Mouse (Mus musculus): ENCODE results near the gene Apobec3. TPM values are rescaled to one million over a fixed set of nuclear protein-coding genes. Genes with fewer than 3 reads are reported as not detected.
A peak's percentile ranks its signal among the peaks of the same experiment; 100 is the strongest.

Gene Apobec3
- polyA plus RNA-seq, 1 experiment from 2014 or later: 19.8 TPM

DNA sequence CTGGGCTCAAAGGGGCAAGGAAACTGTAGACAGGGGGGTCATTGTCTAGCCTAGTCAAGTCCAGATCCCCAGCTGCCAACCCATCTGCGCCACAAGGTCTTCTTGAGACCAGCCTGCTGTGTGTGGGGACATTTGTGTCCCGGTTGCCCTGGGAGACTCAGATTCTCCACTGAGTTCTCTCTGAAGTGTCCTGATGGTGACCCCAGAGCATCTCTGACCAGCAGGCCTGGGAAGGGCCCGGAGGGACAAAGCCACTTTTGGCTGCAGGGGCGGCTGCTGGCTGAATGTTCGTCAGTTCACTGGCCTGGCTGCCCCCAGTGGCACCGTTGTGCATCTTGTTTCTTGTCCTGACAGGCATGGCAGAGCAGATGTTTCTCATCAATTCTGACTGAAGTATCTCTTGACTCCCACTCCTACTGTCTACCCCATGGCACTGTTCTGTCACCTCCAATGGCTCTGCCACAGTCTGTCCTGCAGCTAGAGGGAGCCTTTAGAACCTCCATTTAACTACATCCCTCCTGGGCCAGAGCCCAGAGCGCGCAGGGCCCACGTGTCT is 70.0 kb downstream of the Apobec3 start:
- H3K9me3 ChIP-seq (ENCODE audit: low read depth, low read length): no peaks in the 10 kb centered on the region
- H3K9ac ChIP-seq: no peak overlapping the region
- H3K4me2 ChIP-seq: no peak overlapping the region
- WGBS: 56% methylated on average over 9 of the region's 9 CpGs
- TF ChIP-seq CTCF (IDR thresholded peaks at IDR 0.05; ENCODE audit: low read depth): peak; percentile 41
- no peak for ATAC-seq (ENCODE audit: insufficient read depth)
- H3K4me3 ChIP-seq (ENCODE audit: low read depth, low read length): no peak overlapping the region
- no peaks in the 10 kb centered on the region for H3K27me3 ChIP-seq (ENCODE audit: insufficient read depth, low read length)
- no peak for DNase-seq
- H3K36me3 ChIP-seq (ENCODE audit: insufficient read depth): no peaks in the 10 kb centered on the region
- H3K4me1 ChIP-seq (ENCODE audit: insufficient read depth): no peaks in the 10 kb centered on the region
- H3K27ac ChIP-seq (ENCODE audit: low read depth): no peak overlapping the region

DNA sequence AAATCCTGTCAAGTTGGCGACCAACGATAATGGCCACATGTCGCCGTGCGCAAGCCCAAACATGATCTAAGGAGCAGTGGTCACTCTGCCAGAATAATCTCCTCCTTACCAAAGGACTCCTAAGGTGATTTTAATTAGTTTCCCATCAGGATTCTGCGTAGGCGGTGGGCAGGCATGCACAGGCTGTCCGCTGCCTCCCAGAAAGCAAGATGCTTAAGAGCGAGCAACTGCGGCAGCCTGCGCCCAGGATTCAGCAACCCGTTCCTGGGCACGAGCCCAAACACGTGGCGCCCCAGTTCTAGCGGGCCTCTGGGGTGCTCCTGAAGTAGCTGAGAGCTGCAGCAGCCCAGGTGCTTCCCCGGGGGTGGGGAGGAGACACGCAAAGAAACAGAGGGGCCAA is 71.2 kb downstream of the Apobec3 start:
- Histone ChIP-seq H3K4me1 (ENCODE audit: insufficient read depth) (no peaks in the 10 kb centered on the region), H3K27ac (ENCODE audit: low read depth) (no peak overlapping the region), H3K4me2 (no peak overlapping the region), H3K9ac (no peak overlapping the region), H3K36me3 (ENCODE audit: insufficient read depth) (no peaks in the 10 kb centered on the region), H3K4me3 (ENCODE audit: low read depth, low read length) (no peak overlapping the region), H3K27me3 (ENCODE audit: insufficient read depth, low read length) (no peaks in the 10 kb centered on the region), H3K9me3 (ENCODE audit: low read depth, low read length) (no peaks in the 10 kb centered on the region)
- ATAC-seq (ENCODE audit: insufficient read depth) (no peak), DNase-seq (no peak)
- TF ChIP-seq CTCF (IDR thresholded peaks at IDR 0.05; ENCODE audit: low read depth): no peak
- WGBS: 87% methylated on average over 18 of the region's 18 CpGs

DNA sequence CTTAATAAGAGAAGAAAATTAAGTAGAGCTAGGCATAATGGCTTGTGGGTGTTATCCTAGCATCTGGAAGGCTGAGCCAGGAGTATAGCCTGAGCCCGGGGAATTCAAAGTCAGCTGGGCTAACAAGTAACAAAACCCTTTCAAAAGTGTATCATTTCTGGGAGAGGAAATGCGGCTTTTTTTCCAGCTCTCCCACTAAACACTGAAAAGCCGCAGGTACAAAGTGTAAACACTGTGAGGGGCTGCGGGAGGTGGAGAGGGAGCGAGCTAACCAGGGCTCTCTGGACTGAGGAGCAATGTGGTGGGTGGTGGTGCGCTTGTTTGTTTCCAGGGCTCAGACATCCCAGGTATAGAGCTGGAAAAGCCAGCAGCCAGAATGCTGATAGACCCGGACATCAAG is 72.9 kb downstream of the Apobec3 start:
- H3K27ac ChIP-seq (ENCODE audit: low read depth): no peak overlapping the region
- no peaks in the 10 kb centered on the region for H3K36me3 ChIP-seq (ENCODE audit: insufficient read depth)
- 64% methylated on average over 7 of the region's 7 CpGs for WGBS
- TF ChIP-seq CTCF (IDR thresholded peaks at IDR 0.05; ENCODE audit: low read depth): no peak
- H3K9me3 ChIP-seq (ENCODE audit: low read depth, low read length): no peaks in the 10 kb centered on the region
- no peaks in the 10 kb centered on the region for H3K4me1 ChIP-seq (ENCODE audit: insufficient read depth)
- no peak for DNase-seq
- no peak for ATAC-seq (ENCODE audit: insufficient read depth)
- H3K4me3 ChIP-seq (ENCODE audit: low read depth, low read length): no peak overlapping the region
- H3K9ac ChIP-seq: no peak overlapping the region
- H3K27me3 ChIP-seq (ENCODE audit: insufficient read depth, low read length): no peaks in the 10 kb centered on the region
- no peak overlapping the region for H3K4me2 ChIP-seq

Other genes starting within 250 kb of the Apobec3 start
- gene Fam227a, start 232.7 kb upstream of the Apobec3 start, polyA plus RNA-seq (2014; fragmentation: Nextera tagmentation; extraction: Ambion mirVana): 1.4 and 1.5 TPM in 2 replicates
- gene Cby1, start 232.5 kb upstream of the Apobec3 start, polyA plus RNA-seq (2014; fragmentation: Nextera tagmentation; extraction: Ambion mirVana): 51.2 and 52.8 TPM in 2 replicates
- 244 and 245 TPM in 2 replicates for gene Tomm22, start 220.8 kb upstream of the Apobec3 start, polyA plus RNA-seq (2014; fragmentation: Nextera tagmentation; extraction: Ambion mirVana)
- 15.0 and 15.2 TPM in 2 replicates for gene Josd1, start 203.7 kb upstream of the Apobec3 start, polyA plus RNA-seq (2014; fragmentation: Nextera tagmentation; extraction: Ambion mirVana)
- 35.5 and 37.9 TPM in 2 replicates for gene Gtpbp1, start 200.8 kb upstream of the Apobec3 start, polyA plus RNA-seq (2014; fragmentation: Nextera tagmentation; extraction: Ambion mirVana)
- gene Sun2, start 149.1 kb upstream of the Apobec3 start, polyA plus RNA-seq (2014; fragmentation: Nextera tagmentation; extraction: Ambion mirVana): 7.5 and 8.6 TPM in 2 replicates
- gene Dnal4, start 113.8 kb upstream of the Apobec3 start, polyA plus RNA-seq (2014; fragmentation: Nextera tagmentation; extraction: Ambion mirVana): 61.0 and 63.8 TPM in 2 replicates
- 1.7 and 2.0 TPM in 2 replicates for gene Nptxr, start 86.9 kb upstream of the Apobec3 start, polyA plus RNA-seq (2014; fragmentation: Nextera tagmentation; extraction: Ambion mirVana)
- gene Npcd, start 57.4 kb upstream of the Apobec3 start, polyA plus RNA-seq (2014; fragmentation: Nextera tagmentation; extraction: Ambion mirVana): not detected in 2 replicates
- gene Cbx6, start 57.0 kb upstream of the Apobec3 start, polyA plus RNA-seq (2014; fragmentation: Nextera tagmentation; extraction: Ambion mirVana): 43.1 and 47.1 TPM in 2 replicates
- gene Cbx7, start 79.5 kb downstream of the Apobec3 start, polyA plus RNA-seq (2014; fragmentation: Nextera tagmentation; extraction: Ambion mirVana): 2.3 TPM in 2 replicates
- 11.6 and 13.0 TPM in 2 replicates for gene Pdgfb, start 123.3 kb downstream of the Apobec3 start, polyA plus RNA-seq (2014; fragmentation: Nextera tagmentation; extraction: Ambion mirVana)
- 14.7 and 14.9 TPM in 2 replicates for gene Syngr1, start 199.7 kb downstream of the Apobec3 start, polyA plus RNA-seq (2014; fragmentation: Nextera tagmentation; extraction: Ambion mirVana)
- gene Rpl3, start 200.2 kb downstream of the Apobec3 start, polyA plus RNA-seq (2014; fragmentation: Nextera tagmentation; extraction: Ambion mirVana): 1,315 and 1,365 TPM in 2 replicates
- 32.5 and 34.2 TPM in 2 replicates for gene Tab1, start 241.5 kb downstream of the Apobec3 start, polyA plus RNA-seq (2014; fragmentation: Nextera tagmentation; extraction: Ambion mirVana)

Measured in lung, embryonic 14.5 days (tissue).